Mouse (Mus musculus): ENCODE measurements around the gene Stag2. TPM values are rescaled to one million over a fixed set of nuclear protein-coding genes. Genes with fewer than 3 reads are reported as not detected.

Gene Stag2
- polyA plus RNA-seq, 1 experiment = 20.7 TPM

GRCm38 (mm10) chrX:42194608-42195007 lies 45.5 kb downstream of the Stag2 start:
- H3K4me3 ChIP-seq (ENCODE audit: insufficient read depth, low read length) = no peak overlapping the region
- TF ChIP-seq CTCF (IDR thresholded peaks at IDR 0.05; ENCODE audit: extremely low read depth, insufficient read depth, low read length) (no peak), POLR2A (IDR thresholded peaks at IDR 0.05; ENCODE audit: extremely low read depth, insufficient read depth, low read length) (no peak)
- no peaks in the 10 kb centered on the region for H3K4me1 ChIP-seq (ENCODE audit: control insufficient read depth, insufficient read depth, low read length)
- H3K27ac ChIP-seq (ENCODE audit: insufficient read depth, low read length) = no peak overlapping the region

GRCm38 (mm10) chrX:42202482-42202881 lies 53.4 kb downstream of the Stag2 start:
- Histone ChIP-seq H3K4me3 (ENCODE audit: insufficient read depth, low read length) (no peak overlapping the region), H3K27ac (ENCODE audit: insufficient read depth, low read length) (no peak overlapping the region), H3K4me1 (ENCODE audit: control insufficient read depth, insufficient read depth, low read length) (no peaks in the 10 kb centered on the region)
- TF ChIP-seq CTCF (IDR thresholded peaks at IDR 0.05; ENCODE audit: extremely low read depth, insufficient read depth, low read length) = no peak
- TF ChIP-seq POLR2A (IDR thresholded peaks at IDR 0.05; ENCODE audit: extremely low read depth, insufficient read depth, low read length) = no peak

GRCm38 (mm10) chrX:42215742-42216141 lies 66.6 kb downstream of the Stag2 start:
- Histone ChIP-seq H3K4me1 (ENCODE audit: control insufficient read depth, insufficient read depth, low read length) (no peaks in the 10 kb centered on the region), H3K27ac (ENCODE audit: insufficient read depth, low read length) (no peak overlapping the region), H3K4me3 (ENCODE audit: insufficient read depth, low read length) (no peak overlapping the region)
- TF ChIP-seq POLR2A (IDR thresholded peaks at IDR 0.05; ENCODE audit: extremely low read depth, insufficient read depth, low read length) (no peak), CTCF (IDR thresholded peaks at IDR 0.05; ENCODE audit: extremely low read depth, insufficient read depth, low read length) (no peak)

- TF ChIP-seq POLR2A (IDR thresholded peaks at IDR 0.05; ENCODE audit: extremely low read depth, insufficient read depth, low read length) = no peak
- TF ChIP-seq CTCF (IDR thresholded peaks at IDR 0.05; ENCODE audit: extremely low read depth, insufficient read depth, low read length) = no peak
Observed at GRCm38 (mm10) chrX:42250342-42250741, 101.2 kb downstream of the Stag2 start.

GRCm38 (mm10) chrX:42272713-42273112 lies 123.6 kb downstream of the Stag2 start:
- TF ChIP-seq POLR2A (IDR thresholded peaks at IDR 0.05; ENCODE audit: extremely low read depth, insufficient read depth, low read length) (no peak), CTCF (IDR thresholded peaks at IDR 0.05; ENCODE audit: extremely low read depth, insufficient read depth, low read length) (no peak)
- Histone ChIP-seq H3K27ac (ENCODE audit: insufficient read depth, low read length) (no peak overlapping the region), H3K4me3 (ENCODE audit: insufficient read depth, low read length) (no peak overlapping the region), H3K4me1 (ENCODE audit: control insufficient read depth, insufficient read depth, low read length) (no peaks in the 10 kb centered on the region)

More at GRCm38 (mm10) chrX:42250342-42250741, 101.2 kb downstream of the Stag2 start:
- H3K4me1 ChIP-seq (ENCODE audit: control insufficient read depth, insufficient read depth, low read length) = no peaks in the 10 kb centered on the region
- no peak overlapping the region for H3K27ac ChIP-seq (ENCODE audit: insufficient read depth, low read length)
- no peak overlapping the region for H3K4me3 ChIP-seq (ENCODE audit: insufficient read depth, low read length)

- TF ChIP-seq POLR2A (IDR thresholded peaks at IDR 0.05; ENCODE audit: extremely low read depth, insufficient read depth, low read length) (no peak), CTCF (IDR thresholded peaks at IDR 0.05; ENCODE audit: extremely low read depth, insufficient read depth, low read length) (no peak)
- no peak overlapping the region for H3K4me3 ChIP-seq (ENCODE audit: insufficient read depth, low read length)
- H3K4me1 ChIP-seq (ENCODE audit: control insufficient read depth, insufficient read depth, low read length) = no peaks in the 10 kb centered on the region
- H3K27ac ChIP-seq (ENCODE audit: insufficient read depth, low read length) = no peak overlapping the region
Observed at GRCm38 (mm10) chrX:42290215-42290614, 141.1 kb downstream of the Stag2 start.

GRCm38 (mm10) chrX:42315231-42315630 lies 166.1 kb downstream of the Stag2 start:
- TF ChIP-seq POLR2A (IDR thresholded peaks at IDR 0.05; ENCODE audit: extremely low read depth, insufficient read depth, low read length) (no peak), CTCF (IDR thresholded peaks at IDR 0.05; ENCODE audit: extremely low read depth, insufficient read depth, low read length) (no peak)
- Histone ChIP-seq H3K4me3 (ENCODE audit: insufficient read depth, low read length) (no peak overlapping the region), H3K27ac (ENCODE audit: insufficient read depth, low read length) (no peak overlapping the region), H3K4me1 (ENCODE audit: control insufficient read depth, insufficient read depth, low read length) (no peaks in the 10 kb centered on the region)

- TF ChIP-seq CTCF (IDR thresholded peaks at IDR 0.05; ENCODE audit: extremely low read depth, insufficient read depth, low read length) = no peak
- no peak for TF ChIP-seq POLR2A (IDR thresholded peaks at IDR 0.05; ENCODE audit: extremely low read depth, insufficient read depth, low read length)
- Histone ChIP-seq H3K4me1 (ENCODE audit: control insufficient read depth, insufficient read depth, low read length) (no peaks in the 10 kb centered on the region), H3K4me3 (ENCODE audit: insufficient read depth, low read length) (no peak overlapping the region), H3K27ac (ENCODE audit: insufficient read depth, low read length) (no peak overlapping the region)
Observed at GRCm38 (mm10) chrX:42320424-42320823, 171.3 kb downstream of the Stag2 start.

GRCm38 (mm10) chrX:42321200-42321773 lies 172.2 kb downstream of the Stag2 start:
- TF ChIP-seq CTCF (IDR thresholded peaks at IDR 0.05; ENCODE audit: extremely low read depth, insufficient read depth, low read length) = no peak
- TF ChIP-seq POLR2A (IDR thresholded peaks at IDR 0.05; ENCODE audit: extremely low read depth, insufficient read depth, low read length) = no peak
- no peak overlapping the region for H3K4me3 ChIP-seq (ENCODE audit: insufficient read depth, low read length)
- H3K27ac ChIP-seq (ENCODE audit: insufficient read depth, low read length) = no peak overlapping the region
- no peaks in the 10 kb centered on the region for H3K4me1 ChIP-seq (ENCODE audit: control insufficient read depth, insufficient read depth, low read length)

GRCm38 (mm10) chrX:42324848-42325247 lies 175.7 kb downstream of the Stag2 start:
- no peak overlapping the region for H3K4me3 ChIP-seq (ENCODE audit: insufficient read depth, low read length)
- no peaks in the 10 kb centered on the region for H3K4me1 ChIP-seq (ENCODE audit: control insufficient read depth, insufficient read depth, low read length)
- TF ChIP-seq CTCF (IDR thresholded peaks at IDR 0.05; ENCODE audit: extremely low read depth, insufficient read depth, low read length) = no peak
- no peak for TF ChIP-seq POLR2A (IDR thresholded peaks at IDR 0.05; ENCODE audit: extremely low read depth, insufficient read depth, low read length)
- H3K27ac ChIP-seq (ENCODE audit: insufficient read depth, low read length) = no peak overlapping the region

Other genes with a start within 250 kb of the Stag2 start
- gene Thoc2, start 228.6 kb upstream of the Stag2 start, polyA plus RNA-seq (2012; rRNA removed) = 31.3 and 33.9 TPM in 2 replicates
- 35.0 and 36.2 TPM in 2 replicates for gene Xiap, start 89.6 kb upstream of the Stag2 start, polyA plus RNA-seq (2012; rRNA removed)